Mouse (Mus musculus): Measurements from ENCODE around the gene Tmem87a.

The Tmem87a gene

DNA sequence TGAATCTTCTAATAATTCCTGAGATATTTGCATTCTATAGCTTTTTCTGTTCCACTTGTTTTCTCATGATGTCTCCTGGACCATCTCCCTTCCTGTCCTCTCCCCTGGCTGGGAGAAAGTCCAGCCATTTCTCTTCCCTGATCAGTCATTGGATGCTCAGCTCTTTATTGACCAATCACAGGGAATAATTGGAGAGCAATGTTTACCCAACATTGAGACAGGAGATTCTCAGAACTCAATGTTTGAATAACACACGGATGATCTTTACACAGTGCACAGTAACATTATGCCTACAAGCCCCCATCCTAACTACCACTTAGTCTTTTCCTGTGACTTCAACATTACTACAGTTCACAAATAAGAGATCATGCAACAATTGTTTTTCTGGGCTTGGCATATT is 43.5 kb downstream of the Tmem87a start:
- DNase-seq (ENCODE audit: low read depth), result no peak

DNA sequence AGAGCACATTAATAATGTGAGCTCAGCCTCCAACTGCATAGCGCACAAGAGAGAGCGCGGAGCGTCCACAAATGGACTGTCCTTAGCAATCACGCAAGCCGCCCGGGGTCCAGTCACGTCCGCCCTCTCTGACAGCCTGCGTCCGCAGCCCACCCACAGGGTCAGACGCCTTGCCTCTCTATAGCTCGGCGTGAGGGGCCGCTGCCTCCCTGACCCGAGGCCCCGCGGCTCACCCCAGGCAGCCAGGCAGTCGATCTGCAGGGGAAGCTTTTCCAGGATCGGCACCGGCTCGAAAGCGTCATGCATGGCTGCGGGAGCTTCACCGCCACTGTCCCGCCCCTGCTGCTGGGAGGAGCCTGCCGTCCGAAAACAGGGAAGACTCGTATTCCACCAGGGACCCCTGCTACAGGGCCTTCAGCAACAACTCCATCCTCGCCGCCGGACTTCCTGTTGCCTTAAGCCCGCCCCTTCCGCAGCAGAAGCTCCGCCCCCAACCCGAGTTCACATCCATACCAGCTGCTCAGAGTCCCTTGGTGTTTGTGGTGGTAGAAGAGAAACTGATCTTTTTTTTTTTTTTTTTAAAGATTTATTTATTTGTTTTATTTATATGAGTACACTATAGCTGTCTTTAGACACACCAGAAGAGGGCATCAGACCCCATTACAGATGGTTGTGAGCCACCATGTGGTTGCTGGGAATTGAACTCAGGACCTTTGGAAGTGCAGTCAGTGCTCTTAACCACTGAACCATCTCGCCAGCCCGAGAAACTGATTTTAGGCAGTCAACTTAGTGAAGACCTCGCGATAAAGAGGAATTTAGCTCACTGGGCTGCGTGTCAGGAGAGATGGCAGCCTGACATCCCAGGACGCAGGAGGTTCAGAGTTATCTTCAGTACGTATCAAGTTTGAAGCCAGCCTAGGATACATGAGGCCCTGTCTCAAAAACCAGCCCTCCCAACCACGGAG is 50.9 kb downstream of the Tmem87a start, which contains the start of gene Vps39:
TSS of gene Vps39 (minus strand) at position 456 of the 965 bp plus-strand sequence.
- DNase-seq (ENCODE audit: low read depth), result peak; percentile 88

DNA sequence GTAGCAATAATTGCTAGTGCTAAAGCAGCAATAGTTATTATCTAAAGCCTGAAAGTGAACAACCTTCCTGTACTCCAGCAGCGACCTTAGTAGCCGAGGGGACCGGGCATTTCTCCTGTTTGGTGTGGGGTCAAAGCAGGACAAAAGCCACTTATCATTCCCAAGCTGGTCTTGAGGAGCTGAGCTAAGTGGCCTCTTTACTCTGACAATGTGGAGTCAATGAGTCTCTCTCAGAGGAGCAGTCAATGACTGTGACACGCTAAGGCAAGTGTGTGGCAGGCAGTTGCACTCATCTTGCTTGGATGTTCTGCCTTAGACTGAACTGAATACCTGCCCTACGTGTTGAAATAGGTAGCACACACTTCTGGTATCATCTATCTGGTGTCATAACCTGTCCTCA is 52.6 kb downstream of the Tmem87a start:
- DNase-seq (ENCODE audit: low read depth), result no peak

DNA sequence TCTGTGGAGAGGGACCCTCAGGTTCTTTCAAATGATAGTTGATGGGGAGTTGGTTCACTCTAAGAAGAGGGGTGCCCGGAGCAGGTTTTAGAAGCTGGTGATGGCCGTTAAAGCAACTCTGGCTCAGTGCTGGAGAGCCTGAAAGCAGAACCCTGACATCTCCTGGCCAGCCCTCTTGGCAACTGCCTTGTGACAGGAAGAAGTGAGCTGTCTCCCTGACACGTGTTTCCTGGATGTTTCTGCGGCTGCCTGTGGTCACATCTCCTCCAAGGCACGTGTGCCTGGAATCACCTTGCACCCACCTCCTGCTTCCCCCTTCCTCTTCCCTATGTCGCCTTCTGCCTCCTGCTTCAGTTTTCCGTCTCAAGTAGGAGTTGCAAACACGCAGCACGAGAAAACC is 55.8 kb downstream of the Tmem87a start:
- peak; percentile 40 for DNase-seq (ENCODE audit: low read depth)

DNA sequence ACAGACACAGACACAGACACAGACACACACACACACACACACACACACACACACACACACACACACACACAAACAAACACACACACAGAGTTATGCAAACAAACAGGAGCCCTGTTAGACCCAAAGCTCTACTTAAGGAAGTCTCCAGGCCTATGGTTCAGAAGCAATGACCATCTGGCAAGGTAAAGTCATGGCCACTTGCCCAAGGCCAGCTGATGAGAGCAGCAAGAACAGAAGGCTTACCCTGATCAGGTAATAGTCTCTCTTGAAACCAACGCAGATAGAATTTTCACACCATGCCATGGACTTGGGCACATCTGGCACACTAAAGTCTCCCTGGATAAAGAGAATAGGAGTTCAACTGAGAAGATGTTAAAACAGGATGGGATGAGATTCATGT is 62.2 kb downstream of the Tmem87a start:
- no peak for DNase-seq (ENCODE audit: low read depth)

DNA sequence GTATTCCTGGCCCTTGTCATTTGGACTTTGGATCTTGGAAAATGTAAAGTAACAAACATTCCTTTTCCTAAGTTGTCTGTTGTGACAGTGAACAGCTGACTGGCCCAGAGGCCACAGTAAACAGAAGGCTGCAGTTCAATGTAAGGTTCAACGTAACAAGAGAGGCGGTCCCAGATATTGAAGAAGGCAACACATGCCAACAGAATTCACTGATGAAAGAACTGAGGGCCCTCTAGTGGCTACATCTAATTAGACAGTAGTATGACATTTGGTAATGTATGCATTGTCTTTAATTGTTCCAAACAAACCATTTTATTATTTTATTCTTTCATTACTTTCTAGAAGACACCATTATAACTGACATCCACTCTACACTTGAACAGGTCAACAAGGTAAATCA is 66.0 kb downstream of the Tmem87a start:
- no peak for DNase-seq (ENCODE audit: low read depth)

DNA sequence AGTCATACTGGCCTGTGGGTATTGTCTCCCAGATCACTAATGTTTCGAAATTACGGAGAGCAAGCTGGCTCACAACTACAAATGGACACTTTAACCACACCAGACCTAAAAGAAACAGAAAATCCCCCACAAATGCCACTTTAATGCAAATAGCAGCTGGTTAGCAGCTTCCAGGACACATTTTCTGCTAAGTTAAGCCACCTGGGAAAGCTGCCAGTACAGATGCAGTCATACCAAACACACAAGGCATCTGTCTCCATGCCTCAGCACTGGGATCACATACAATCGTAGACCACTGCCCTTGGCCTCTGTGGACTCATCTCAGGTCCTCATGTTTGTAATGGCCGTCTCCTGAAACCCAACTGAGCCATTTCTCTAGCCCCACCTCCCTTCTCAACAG is 72.3 kb downstream of the Tmem87a start:
- no peak for DNase-seq (ENCODE audit: low read depth)

DNA sequence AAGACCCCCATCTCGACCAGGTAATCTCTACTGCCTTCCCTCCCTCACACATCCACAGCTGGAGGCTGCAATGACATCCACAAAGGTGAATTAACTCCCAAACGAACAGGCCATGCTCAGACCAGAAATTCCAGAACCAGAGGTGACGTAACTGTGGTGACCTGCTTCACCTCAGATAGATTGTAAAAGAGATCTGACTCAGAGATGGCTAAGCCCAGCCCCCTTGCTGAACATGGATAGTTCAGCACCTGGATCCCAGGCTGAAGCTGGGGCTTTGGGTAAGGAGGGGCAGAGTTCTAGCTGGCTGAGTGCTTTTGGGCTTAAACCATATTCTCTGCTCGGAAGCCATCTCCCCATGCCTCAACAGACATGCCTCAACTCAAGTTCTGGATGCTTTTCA is 88.8 kb downstream of the Tmem87a start:
- DNase-seq (ENCODE audit: low read depth), result no peak

DNA sequence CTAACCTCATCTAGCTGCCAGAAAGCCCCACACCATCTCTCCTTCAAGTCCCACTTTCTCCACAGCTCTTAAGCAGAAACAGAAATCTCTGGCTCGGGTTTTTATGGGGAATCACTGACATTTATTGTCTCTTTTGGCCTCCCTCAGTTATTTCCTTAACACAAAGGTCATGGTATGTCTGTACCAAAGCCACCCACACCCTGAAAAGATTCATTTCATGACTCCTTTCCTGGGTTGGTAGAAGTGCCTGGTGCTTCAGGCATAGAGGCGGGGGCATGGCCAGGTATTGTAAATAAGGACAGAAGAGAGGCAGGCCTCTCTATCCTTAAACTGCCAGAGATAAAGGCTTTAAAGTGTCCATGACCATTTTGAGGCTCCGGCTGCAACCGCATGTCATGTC is 89.4 kb downstream of the Tmem87a start:
- no peak for DNase-seq (ENCODE audit: low read depth)

DNA sequence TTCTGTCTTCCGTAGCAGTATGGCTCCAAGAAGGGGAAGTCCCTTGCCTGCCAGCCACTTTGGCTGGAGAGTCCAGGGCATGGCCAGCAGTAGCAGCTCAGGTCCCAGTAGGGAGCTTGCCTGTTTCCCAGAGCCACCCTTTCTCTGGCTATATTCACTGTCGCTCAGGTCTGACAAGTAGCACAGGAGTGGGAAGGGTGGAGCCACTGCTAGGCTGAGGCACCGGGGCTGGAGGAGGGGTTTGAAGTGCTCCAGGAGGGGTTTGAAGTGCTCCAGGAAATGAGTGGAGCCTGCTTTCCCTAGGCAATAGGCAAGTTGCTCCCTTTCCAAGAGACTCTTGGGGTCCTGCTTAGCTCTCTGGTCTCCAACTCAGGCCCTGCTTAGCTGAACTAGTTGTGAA is 89.9 kb downstream of the Tmem87a start, which contains the start of gene Pla2g4f:
TSS of gene Pla2g4f (minus strand) at position 190 of the 400 bp plus-strand sequence.
- no peak for DNase-seq (ENCODE audit: low read depth)

DNA sequence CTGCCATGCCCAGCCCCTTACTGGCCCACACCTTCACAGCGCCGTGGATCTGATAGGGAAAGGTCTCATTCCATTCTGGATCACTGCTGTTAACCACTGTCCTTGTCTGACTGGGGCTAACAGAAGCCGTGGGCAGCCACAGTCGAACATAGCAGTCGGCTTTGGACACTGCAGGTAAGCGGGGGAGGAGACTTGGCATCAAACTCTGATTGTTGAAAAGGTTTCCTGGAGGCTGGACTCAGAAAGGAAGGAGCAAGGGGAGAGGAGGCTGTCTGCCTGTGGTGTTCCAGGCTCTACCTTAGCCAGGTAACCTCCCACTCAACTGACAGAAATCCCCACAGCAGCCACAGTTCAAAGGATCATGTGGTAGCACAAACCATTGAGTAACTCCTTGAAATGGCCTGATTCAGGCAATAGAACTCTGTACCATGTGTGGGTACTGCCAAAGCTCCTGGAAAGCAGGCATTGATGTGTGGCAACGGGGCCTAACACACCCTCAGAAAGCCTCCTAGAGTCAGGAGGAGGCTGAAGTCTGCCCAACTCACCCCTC is 91.6 kb downstream of the Tmem87a start:
- DNase-seq (ENCODE audit: low read depth), result no peak
